Mouse (Mus musculus): ENCODE results near the gene Cldn11.
A peak's percentile ranks its signal among the peaks of the same experiment; 100 is the strongest.
"Not testable (repeated sequence)": the region's sequence is repeated elsewhere in the genome, so short reads cannot be mapped to it uniquely, and the experiment has no call there.

The Cldn11 gene

DNA sequence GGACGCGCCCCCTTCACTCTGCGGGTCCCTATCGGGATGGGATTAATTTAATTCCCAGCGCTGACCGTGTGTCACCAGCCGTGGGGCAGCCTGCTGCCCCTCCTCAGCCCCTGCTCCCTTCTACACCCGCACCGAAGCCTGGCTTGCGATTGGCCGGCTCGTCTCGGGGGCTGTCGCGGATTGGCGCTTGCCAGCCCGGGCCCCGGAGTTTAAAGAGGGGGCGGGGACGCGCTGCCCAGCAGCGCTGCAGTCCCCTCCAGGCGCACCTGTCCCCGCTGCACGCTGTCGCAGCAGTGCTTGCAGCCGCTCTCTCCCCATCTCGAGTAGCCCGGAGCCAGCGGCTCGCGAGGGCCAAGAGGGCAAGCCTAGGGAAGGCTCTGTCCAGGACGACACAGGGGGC, at the start of gene Cldn11:
Gene Cldn11, plus strand, starts transcription at position 215 of the 400 bp plus-strand sequence.
- DNase-seq = no peak

DNA sequence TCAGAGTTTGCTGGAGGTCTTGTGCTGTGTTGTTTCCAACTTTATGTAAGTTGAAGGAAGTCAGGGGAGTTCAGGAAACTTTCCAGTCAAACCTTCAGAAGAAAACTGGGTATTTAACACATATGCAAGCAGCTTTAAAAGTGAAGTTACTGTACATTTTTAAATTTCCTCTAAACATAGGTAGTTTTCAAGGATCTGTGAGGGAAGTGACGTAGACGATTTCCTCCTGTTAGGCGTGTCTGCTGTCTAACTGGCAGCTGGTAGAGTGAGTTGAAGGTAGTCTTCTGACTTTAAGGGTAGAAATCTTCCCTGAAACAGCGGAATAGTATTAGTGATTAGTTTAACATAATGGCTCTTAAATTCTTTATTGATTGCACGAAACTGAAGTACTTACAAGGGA, 49.7 kb upstream of the Cldn11 start:
- no peak for DNase-seq

DNA sequence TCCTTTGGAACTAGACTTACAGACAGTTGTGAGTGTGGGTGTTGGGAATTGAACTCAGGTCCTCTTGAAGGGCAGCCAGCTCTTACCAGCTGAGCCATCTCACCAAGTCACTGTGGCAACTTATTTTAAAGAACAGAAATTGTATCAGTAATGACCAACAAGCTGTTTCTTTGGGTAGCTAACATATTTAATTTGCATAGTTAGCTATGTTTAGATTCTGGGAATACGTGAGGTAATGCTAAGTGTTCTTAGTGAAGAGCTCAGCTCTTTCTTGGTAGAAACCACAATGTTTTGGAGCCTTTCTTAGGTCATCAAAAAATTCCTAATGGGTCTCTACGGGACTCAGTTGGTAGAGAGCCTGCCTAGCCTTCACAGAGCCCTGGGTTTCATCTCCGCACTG, 48.9 kb upstream of the Cldn11 start:
- no peak for DNase-seq

DNA sequence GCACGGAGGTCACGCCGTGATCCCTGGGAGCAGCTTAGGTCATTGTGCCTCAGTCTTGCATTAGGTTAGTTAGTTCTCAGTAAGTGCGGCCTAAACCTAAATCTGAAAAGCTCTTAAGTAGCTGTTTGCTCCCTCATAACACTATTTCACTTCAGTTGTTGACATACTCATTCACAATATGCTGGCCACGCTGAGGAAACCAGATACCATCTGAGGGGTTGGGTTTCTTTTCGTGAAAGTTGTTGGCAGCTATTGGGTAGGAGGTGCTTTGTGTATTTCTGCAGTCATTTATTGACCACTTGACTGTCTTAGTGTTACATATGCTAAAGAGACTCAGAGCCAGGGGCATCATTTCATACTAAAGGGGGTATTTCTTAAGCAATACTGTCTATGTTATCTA, 44.8 kb upstream of the Cldn11 start:
- DNase-seq = no peak

DNA sequence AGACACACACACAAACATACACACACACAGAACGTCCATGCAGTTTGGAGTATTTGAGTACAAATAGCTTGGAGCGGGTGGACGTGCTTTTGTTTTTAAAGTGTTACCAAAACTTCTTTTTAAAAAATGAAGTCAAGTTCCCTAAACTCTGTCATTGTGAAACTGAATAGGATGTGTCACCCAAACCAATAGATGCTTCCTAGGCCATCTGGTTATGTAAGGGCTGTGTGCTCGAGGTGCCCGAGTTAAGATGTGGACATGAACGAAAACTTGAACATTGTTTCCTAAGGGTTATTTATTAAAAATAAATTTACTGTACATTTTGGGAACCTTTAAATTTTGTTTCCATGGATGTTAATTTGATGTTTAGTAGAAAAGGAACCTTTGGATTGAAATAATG, 43.1 kb upstream of the Cldn11 start:
- no peak for DNase-seq

DNA sequence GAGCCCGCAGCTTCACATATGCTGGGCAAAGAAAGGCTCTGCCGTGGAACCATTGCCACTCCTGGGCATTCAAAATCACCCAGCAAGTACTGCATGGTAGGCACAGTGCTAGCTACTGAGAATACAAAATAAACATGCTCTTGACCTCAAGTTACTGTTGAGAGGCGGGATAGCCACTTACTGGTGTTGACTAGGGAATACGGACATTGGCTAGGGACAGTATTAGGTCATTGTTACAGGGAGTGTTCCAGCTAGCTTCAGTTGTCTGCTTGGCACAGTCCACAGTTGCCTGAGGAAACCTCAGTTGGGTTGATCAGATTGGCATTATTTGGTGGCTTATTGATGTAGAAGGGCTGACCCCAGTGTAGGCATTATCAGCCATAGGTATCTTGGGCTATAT, 42.0 kb upstream of the Cldn11 start:
- no peak for DNase-seq

DNA sequence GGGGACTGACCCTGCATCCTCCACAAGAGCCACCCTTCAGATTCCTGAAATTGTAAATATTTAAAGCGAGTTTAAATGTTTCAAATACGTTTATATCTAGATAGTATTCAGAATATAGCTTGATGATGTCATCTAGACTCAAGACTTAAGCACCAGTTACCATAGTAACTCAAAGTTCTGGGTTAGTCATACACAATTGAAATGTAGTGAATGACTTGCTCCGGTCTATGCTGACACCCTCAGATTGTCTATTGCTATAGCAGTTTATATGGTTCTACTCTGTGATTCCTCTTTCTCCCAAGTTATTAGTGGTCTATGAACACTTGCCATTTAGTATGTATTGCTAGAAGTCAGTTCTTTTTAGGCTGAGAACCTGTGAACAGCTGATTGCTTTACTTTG, 40.6 kb upstream of the Cldn11 start:
- no peak for DNase-seq

DNA sequence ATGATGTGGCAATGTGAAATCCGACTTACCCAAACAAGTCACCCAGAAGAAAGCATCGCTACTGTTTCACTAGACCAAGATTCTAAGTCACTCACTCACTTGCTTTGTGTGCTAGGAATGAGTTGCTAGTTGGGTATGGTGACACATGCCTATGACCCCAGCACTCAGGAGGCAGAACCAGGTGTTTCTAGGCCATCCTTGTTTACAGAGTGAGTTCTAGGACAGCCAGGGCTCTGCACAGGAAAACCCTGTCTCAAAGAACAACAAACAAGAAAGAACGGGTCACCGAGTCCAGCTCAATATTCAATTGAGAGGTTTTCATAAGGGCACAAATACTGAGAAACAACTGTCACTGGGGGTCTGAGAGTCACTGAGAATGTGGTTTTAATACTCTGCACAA, 26.6 kb upstream of the Cldn11 start:
- no peak for DNase-seq

DNA sequence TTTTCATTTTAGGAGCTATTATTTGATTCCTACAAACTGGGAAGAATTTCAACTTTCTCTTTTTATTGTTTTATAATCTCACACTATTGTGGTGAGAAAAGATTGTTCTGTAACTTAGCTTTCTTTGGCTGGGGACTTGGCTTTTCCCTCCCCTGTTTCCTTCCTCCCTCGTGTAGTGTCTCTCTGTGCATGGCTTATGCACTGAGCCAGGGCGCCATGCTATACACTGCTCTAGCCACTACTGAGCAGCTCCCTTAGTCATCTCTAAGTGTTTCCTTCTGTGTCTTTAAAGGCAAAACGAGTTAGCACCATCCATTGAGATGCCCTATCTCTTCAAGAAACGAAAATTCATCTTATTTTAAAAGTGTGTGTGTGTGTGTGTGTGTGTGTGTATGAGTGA, 23.4 kb upstream of the Cldn11 start:
- no peak for DNase-seq

DNA sequence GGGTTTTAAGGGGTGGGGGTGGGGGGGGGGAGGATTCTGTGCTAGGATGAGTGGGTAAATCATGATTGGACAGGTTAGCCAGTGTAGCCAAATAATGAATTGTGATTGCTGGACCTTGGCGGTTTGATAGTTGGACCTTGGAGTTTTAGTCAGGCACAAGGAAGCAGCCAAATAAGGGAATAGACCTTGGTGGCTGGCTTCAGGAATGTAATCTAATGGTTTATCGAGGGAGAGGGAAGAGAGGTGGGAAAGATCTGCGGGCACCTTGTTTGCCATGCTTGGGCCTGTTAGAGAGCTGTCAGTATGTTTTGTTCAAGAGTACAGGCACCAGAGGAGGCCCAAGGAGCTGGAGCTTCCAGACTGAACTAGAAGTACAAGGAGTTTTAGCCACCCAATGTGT, 22.9 kb upstream of the Cldn11 start:
- DNase-seq = peak; percentile 56

DNA sequence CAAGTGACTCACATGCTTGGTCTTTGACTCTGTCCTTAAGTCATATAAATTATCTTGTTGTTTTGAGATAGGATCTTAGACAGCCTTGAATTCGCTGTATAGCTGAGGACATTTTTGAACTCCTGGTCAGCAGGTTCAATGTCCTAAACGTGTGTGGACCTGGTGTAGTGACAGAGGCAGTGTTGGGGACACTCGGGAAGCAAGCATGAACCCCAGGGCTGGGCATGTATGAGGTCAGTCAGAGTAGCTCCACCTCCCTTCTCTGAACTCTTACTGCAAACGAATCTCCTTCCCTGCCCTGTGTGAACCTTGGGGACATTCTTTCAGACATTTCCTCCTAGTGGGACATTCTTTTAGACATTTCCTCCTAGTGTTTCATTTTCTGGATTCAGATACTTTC, 20.0 kb upstream of the Cldn11 start:
- no peak for DNase-seq

DNA sequence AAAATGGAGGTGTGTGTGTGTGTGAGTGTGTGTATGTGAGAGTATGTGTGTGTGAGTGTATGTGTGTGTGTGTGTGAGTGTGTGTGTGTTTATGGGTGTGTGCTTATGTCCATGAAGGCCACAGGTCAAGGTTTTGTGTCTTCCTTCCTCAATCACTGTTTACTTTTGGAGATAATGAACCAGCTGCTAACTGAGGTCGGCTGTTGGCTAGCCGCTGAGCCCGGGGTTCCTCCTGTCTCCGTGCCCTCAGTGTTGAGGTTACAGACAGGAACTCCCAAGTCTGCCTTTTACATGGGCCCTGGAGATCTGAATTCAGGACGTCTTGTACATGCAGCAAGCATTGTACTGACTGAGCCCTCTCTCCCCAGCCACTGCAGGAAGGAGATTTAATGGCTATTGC, 16.1 kb upstream of the Cldn11 start:
- DNase-seq = no peak

DNA sequence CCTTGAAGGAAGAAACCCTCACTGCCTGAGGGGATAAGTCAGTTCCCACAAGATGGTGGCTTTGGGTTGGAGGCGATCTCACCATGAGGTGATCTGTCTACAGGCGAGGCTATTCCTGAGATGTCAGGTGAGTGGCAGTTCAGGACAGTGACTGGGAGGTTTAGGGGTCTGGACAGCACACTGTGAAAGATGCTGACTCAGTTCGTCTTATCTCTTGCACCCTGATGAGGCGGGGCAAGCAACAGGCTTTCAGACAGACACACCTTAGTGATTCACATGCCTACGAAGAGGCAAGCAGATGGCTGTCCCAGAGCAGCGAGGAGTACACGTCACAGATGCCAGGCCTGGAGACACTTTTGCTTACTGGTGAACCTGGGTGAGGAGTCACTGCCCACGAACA, 15.5 kb upstream of the Cldn11 start:
- DNase-seq = no peak

DNA sequence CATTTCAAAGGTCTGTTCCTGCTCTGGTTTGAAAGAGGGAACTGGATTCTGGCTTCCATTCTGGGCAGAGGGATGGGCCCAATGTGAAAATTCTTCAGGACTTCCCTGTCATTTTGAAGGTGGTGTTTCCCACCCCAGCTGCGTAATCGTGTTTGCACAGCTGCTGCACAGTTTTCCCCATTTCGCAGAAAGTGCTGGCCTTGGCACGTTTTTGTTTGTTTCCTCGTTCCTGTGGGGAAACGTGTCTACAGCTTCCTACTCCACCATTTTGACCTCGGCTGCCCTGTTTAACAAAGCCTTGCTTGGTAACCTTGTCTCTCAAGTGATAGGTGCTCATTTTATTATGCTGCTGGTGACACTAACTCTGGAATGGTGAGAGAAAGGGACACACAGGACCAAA, 15.0 kb upstream of the Cldn11 start:
- no peak for DNase-seq

DNA sequence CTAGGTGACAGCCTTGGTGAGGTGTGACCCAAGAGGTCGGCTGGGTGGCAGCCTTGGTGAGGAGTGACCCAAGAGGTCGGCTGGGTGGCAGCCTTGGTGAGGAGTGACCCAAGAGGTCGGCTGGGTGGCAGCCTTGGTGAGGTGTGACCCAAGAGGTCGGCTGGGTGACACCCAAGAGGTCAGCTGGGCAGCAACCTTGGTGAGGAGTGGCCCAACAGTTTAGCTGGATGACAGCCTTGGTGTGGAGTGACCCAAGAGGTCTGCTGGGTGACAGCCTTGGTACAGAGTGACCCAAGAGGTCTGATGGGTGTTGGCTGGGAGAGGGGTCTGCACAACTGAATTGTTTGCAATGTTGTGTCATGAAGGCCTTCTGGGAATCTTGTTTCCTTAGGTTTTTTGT, 13.1 kb upstream of the Cldn11 start:
- DNase-seq = not testable (repeated sequence)

DNA sequence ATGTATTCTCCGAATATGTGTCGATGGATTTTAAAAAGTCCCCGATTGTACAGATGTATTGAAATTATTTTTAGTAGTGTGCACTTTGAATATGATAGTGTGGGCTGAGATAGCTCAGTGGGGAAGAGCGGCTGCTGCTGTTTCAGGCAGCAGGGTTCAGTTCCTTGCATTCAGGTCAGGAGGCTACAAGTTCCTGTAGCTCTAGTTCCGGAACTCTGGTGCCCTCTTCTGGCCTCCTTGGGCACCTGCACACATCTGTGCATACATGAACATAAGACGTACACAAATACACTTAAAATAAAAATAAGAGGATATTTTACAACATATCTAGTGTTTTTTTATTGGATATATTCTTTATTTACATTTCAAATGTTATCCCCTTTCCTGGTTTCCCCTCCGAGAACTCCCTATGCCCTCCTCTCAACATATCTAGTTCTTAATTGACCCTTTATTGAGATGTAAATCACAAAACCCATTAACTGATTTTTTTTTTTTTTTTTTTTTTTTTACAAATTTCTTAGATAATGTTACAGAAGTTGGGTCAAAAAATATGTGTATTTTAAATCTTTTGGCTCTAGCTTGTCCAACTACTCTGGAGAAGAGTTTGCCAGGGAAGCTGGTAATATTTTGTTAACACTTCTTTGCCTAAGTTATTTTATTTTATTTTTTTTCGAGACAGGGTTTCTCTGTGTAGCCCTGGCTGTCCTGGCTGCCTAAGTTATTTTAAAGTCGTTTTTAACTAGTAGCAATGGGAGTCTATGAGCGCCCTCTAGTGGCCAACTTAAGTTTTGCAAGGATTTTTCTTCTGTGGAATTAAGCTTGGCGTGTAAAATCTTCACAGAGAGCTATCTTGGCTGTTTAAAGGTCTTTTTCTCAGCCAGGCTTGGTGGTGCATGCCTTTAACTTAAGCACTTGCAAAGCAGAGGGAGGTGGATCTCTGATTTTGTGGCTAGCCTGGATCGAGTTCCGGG, 11.0 kb upstream of the Cldn11 start:
- DNase-seq = peak; percentile 59

DNA sequence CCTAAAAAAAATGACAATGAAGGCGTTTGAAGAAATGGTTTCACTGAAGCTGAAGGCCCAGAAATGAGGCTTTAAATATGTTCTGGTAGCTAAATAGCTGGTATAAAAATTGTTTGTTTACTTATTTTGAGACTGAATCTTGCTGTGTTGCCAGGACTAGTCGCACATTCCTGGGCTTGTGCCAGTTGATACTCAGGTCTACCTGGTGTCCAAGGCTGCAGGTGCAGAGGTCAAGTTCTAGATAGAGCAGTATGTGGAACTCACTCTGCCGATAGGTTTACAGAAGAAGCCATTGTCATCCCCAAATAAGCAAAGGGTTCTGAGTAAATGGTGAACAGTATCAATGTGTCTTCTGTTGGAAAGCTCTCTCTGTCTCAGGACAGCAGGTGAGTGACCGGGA, 8.1 kb upstream of the Cldn11 start:
- DNase-seq = no peak

DNA sequence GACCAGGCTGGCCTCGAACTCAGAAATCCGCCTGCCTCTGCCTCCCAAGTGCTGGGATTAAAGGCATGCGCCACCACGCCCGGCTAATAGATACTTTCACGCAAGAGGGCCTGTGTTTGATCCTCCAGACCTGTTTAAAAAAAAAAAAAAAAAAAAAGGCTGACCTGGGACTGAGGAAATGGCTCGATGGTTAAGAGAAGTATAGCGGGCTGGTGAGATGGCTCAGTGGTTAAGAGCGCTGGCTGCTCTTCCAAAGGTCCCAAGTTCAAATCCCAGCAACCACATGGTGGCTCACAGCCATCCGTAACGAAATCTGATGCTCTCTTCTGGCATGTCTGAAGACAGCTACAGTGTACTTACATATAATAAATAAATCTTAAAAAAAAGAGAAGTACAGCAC, 4.5 kb upstream of the Cldn11 start:
- not testable (repeated sequence) for DNase-seq

DNA sequence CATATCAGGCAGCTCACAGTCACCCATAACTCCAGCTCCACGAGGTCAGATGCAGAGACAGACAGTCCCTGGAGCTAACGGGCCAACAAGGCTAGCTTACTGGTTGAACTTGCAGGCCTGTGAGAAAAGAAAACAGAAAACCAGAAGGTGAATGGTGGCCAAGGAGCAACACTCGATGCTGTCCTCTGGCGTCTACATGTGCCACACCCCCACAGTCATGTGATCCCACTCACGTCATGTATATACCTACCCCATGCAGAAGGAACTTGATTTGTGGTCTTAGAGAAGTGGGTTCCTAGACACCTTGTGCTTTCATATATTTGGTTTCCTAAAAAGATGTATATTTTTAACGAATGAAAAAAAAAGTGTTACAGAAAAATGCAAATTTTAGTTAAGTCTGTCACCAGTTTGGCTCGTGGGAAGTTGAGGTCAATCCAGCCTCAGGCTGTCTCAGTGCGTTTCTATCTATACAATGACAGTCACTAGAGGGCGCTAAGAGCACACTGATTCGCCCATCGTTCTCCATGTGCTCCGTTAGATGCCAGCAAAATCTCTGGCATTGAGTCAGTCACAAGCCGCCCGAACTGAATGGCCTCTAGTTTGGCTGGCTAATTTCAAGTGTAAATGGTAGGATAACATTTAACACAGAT, 4.0 kb upstream of the Cldn11 start:
- DNase-seq = peak; percentile 53

DNA sequence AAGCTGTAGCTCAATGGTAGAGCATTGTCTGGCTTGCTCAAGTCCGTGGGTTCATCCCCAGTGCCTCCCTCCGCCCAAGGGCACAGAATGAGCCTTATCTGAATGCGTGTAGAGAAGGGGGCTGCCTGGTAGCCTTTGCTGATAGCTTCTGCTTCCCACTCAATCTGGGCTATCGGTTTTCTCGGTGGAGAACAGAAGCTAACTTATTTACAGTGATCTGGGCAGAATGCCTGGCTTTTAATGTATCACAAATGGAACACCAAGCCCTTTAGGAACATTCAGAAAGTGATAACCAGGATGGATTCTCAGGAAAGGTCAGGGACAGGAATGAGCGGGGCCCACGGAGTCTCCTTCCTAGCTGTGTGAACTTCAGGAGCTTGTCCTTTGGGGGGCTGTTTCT, 1.1 kb upstream of the Cldn11 start:
- no peak for DNase-seq

DNA sequence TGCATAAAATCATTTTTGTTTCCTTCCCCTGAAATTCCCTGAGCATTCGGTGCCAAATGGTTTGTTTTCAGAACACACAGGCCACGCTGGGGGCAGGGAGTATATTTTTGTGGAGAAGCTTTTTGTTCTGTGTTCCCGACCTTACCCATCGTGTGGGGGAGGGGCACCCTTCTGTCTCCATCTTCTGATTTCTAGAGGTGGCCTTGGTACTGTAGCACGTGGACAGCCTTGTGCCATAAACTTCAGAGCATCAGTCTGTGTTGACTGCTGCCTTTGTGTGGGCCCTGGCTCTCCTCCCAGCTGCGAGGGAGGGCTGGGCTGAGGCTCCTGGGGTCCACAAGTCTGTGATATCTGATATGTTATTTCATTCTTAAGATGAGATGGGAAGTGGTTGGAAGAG, 2.4 kb downstream of the Cldn11 start:
- DNase-seq = no peak

DNA sequence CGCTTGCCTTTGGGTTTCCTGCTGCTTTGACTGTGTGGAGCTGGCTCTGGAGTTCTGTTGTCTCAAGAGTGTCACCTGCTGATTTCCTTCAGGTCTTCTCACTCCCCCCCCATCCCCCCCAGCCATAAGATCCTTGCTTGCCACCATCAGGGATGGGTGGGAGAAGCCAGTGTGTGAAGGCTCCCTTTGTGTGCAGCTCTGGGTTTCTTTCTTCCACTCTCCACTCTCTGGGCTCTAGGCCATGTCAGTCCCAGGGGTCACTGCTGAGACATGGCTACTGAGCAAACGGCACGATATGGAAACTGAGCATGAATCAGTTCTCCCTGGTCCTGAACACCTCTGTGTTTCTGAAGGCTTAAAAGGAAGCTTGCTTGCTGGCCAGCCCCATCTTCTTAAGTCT, 6.4 kb downstream of the Cldn11 start:
- no peak for DNase-seq

DNA sequence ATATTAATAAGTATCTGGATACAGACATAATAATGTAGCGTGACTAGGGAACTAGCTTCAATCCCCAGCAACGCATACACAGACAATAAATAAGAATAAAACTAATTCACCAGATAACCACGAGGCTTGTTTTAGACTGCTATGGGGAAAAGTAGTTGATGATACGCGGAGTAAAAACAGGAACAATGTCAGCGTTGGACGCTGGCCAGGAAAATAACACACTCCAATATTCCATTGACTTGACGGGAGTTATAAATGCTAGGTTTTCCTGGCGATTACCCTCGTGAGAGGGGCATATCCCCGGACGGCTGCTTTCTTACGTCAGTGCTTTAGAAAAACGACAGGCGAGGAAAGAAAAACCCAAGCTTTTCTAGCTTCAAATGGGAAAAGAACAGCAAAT, 8.1 kb downstream of the Cldn11 start:
- DNase-seq = no peak

DNA sequence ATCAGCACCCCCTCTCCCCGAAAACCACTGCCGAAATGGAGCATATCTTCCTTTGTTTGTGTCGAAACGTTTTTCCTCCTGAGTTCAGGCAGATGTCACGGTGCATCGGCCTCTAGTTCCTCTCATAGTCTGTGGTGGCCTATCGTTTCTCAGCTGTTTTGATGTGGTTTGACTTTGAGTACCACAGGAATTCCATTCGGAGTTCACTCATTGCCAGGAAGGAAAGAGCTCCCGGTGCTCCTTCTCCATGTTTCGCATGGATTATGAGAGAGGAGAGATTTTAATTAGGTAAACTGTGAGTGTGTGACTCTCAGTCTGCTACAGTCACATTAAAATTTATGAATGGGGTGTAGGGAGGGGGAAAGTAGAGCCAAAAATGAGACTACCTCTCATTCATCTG, 10.3 kb downstream of the Cldn11 start:
- no peak for DNase-seq

DNA sequence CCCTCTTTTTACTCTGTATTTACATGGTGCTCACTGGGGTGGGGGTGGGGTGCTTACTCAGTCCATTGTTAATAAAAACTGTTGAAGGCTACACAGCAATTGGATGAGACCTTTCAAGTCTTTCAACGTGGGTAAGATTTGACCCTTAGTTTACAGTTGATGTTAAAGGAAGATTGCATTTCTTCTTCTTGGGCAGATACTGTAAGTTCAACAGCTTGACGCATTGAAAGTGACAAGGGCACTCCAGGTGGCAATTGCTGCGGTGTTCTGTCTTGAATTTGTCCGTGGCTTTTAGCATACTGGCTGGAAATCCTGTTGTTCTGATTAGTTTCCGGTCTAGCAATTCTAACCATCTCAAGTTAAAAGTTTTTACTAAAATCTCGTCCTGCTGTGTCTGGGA, 11.6 kb downstream of the Cldn11 start:
- DNase-seq = no peak

Measured in kidney, adult 11 months (tissue).